Mouse (Mus musculus): ENCODE data around the gene Matk. TPM values are rescaled to one million over a fixed set of nuclear protein-coding genes. Genes with fewer than 3 reads are reported as not detected.
"Not testable (repeated sequence)": the region's sequence is repeated elsewhere in the genome, so short reads cannot be mapped to it uniquely, and the experiment has no call there.

The Matk gene
- polyA plus RNA-seq (2012; ENCODE audit: insufficient read depth, insufficient read length, missing spikeins): not detected in 2 replicates

GRCm38 (mm10) chr10:81252424-81253419 is at the start of gene Matk:
Matk (plus strand) TSS chr10:81252935.
- Histone ChIP-seq H3K27ac (replicated peaks; ENCODE audit: low read depth, low read length) (no peak within 1 kb of the TSS), H3K4me3 (ENCODE audit: insufficient read depth, low read depth, low read length) (no peak within 1 kb of the TSS), H3K4me1 (ENCODE audit: control insufficient read depth, insufficient read depth, insufficient read length, low read length) (no peaks in the 10 kb centered on the region)

DNA sequence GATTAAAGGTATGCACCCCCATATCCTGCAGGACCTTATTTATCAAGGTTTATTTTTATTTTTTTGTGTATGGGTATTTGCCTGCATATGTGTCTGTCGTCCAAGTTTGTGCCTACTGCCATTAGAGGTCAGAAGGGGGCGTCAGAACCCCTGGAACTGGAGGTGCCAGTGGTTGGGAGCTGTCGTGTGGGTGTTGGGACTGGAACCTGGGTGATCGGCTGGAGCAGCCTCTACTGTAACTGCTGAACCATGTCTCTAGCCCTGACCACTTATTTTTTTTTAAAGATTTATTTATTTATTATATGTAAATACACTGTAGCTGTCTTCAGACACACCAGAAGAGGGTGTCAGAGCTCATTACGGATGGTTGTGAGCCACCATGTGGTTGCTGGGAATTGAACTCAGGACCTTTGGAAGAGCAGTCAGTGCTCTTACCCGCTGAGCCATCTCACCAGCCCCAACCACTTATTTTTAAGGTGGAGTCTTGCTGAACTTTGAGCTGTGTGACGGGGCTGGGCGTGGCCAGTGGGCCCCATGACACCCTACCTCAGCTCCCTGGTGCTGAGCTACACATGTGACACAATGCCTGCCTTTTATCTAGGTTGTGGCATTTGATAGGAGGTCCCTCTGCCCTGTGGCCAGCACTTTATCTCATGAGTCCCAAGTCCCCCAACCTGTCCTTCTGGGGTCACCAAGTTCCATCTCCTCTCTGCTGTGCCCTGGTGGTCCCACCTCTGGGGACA is 49.6 kb upstream of the Matk start:
- no peaks in the 10 kb centered on the region for H3K4me1 ChIP-seq (ENCODE audit: control insufficient read depth, insufficient read depth, insufficient read length, low read length)
- no peak overlapping the region for H3K27ac ChIP-seq (replicated peaks; ENCODE audit: low read depth, low read length)
- no peak overlapping the region for H3K4me3 ChIP-seq (ENCODE audit: insufficient read depth, low read depth, low read length)

DNA sequence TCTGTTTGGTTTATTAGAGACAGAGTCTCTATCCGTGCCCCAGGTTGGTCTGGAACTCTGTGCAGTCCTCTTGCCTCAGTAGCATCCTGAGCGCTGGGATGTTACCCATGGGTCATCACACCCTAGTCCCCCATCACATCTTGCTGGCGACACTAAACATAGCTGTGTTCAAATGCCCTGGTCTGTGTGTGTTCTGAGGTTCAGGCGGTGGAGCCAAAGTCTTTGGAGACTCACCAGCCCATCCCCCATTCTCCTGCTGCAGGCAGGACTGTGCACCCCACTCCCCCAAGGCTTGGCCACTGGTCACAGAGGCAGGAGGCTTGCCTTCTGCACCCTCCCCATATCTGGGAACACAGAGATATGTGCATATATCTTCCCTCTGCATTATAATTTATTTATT is 48.6 kb upstream of the Matk start:
- Histone ChIP-seq H3K4me3 (ENCODE audit: insufficient read depth, low read depth, low read length) (no peak overlapping the region), H3K27ac (replicated peaks; ENCODE audit: low read depth, low read length) (no peak overlapping the region), H3K4me1 (ENCODE audit: control insufficient read depth, insufficient read depth, insufficient read length, low read length) (no peaks in the 10 kb centered on the region)

- H3K4me3 ChIP-seq (ENCODE audit: insufficient read depth, low read depth, low read length): no peak overlapping the region
- no peaks in the 10 kb centered on the region for H3K4me1 ChIP-seq (ENCODE audit: control insufficient read depth, insufficient read depth, insufficient read length, low read length)
- H3K27ac ChIP-seq (replicated peaks; ENCODE audit: low read depth, low read length): no peak overlapping the region
These were observed 42.6 kb upstream of the Matk start for GRCm38 (mm10) chr10:81210154-81210553.

DNA sequence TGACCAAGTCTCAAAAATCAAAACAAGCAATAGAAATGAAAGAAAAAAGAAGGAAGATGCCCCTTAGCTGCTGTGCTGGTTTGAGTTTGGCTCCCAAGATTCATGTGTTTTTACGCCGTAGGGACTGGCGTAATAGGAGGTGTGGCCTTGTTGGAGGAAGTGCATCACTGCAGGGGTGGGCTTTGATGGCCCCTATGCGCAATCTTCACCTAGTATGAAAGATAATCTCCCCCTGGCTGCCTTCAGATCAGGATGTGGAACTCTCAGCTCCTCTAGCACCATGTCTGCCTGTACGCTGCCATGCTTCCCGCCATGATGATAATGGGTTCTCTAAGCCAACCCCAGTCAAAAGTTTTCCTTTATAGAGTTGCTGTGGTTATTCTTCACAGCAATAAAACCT is 36.5 kb upstream of the Matk start:
- Histone ChIP-seq H3K4me3 (ENCODE audit: insufficient read depth, low read depth, low read length) (no peak overlapping the region), H3K27ac (replicated peaks; ENCODE audit: low read depth, low read length) (no peak overlapping the region), H3K4me1 (ENCODE audit: control insufficient read depth, insufficient read depth, insufficient read length, low read length) (no peaks in the 10 kb centered on the region)

DNA sequence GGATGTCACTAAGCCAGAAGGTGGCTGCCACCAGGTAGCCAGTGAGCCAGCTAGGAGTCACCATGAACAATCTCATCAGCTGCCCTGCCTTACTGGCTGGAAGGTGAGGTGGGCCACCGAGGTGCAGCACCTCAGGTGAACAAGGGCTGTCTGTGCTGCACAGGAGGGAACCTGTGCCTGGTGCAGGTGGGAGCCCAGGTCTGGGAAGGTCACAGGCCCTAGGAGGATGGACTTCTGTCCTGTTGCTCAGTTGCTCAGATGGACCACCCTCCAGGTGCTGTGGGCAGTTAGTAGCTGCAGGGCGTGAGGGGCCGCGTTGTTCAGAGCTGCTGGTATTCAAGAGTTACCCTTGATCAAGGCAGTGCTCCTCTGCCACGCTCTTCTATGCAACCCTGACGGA is 35.9 kb upstream of the Matk start:
- Histone ChIP-seq H3K27ac (replicated peaks; ENCODE audit: low read depth, low read length) (no peak overlapping the region), H3K4me1 (ENCODE audit: control insufficient read depth, insufficient read depth, insufficient read length, low read length) (no peaks in the 10 kb centered on the region), H3K4me3 (ENCODE audit: insufficient read depth, low read depth, low read length) (no peak overlapping the region)

GRCm38 (mm10) chr10:81217267-81217666 is 35.5 kb upstream of the Matk start:
- not testable (repeated sequence) for H3K4me1 ChIP-seq (ENCODE audit: control insufficient read depth, insufficient read depth, insufficient read length, low read length); H3K27ac ChIP-seq (replicated peaks; ENCODE audit: low read depth, low read length); H3K4me3 ChIP-seq (ENCODE audit: insufficient read depth, low read depth, low read length)

DNA sequence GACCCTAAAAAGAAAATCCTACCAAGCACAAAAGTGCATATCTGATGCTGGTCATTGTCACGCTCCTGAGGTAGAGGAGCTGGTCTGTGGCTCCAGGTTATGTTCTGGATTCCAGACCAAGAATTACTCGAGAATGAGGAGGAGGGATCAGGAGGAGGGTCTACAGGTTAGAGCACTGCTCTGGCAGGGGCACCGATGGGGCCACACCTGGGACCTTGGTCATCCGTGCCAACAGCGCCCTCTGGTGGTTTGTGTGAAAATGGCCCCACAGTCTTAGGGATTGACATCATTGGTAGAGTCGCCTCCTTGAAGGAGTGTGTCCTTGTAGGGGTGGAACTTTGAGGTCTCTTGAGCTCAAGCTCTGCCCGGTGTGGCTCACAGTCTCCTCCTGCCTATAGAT is 34.8 kb upstream of the Matk start:
- H3K4me1 ChIP-seq (ENCODE audit: control insufficient read depth, insufficient read depth, insufficient read length, low read length): no peaks in the 10 kb centered on the region
- no peak overlapping the region for H3K4me3 ChIP-seq (ENCODE audit: insufficient read depth, low read depth, low read length)
- H3K27ac ChIP-seq (replicated peaks; ENCODE audit: low read depth, low read length): no peak overlapping the region

DNA sequence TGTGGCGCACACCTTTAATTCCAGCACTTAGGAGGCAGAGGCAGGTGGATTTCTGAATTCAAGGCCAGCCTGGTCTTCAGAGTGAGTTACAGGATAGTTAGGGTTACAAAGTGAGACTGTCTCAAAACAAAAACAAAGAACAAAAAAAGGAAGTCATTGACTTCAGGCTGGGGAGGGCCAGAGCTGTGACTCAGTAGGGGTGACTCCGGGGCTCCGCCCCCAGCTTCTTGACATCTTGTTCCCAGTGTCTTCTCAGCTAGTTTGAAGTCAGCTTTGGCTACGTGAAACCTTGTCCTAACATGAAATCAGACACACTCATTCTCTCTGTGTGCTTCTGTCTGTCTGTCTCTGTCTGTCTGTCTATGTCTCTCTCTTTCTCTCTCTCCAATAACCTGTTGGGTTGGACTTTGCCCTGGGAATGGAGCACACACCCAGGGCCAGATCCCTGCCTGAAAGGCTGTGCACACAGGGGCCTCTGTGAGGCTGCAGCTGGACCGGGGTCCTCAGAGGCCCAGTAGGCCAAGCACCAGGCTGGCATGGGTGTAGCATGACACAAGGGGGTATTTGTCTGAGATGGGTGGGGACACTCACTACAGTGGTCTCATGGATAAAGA is 31.2 kb upstream of the Matk start:
- no peaks in the 10 kb centered on the region for H3K4me1 ChIP-seq (ENCODE audit: control insufficient read depth, insufficient read depth, insufficient read length, low read length)
- no peak overlapping the region for H3K4me3 ChIP-seq (ENCODE audit: insufficient read depth, low read depth, low read length)
- H3K27ac ChIP-seq (replicated peaks; ENCODE audit: low read depth, low read length): no peak overlapping the region

GRCm38 (mm10) chr10:81223731-81224130 is 29.0 kb upstream of the Matk start:
- H3K27ac ChIP-seq (replicated peaks; ENCODE audit: low read depth, low read length); H3K4me3 ChIP-seq (ENCODE audit: insufficient read depth, low read depth, low read length); H3K4me1 ChIP-seq (ENCODE audit: control insufficient read depth, insufficient read depth, insufficient read length, low read length): not testable (repeated sequence)

- no peak overlapping the region for H3K4me3 ChIP-seq (ENCODE audit: insufficient read depth, low read depth, low read length)
- H3K4me1 ChIP-seq (ENCODE audit: control insufficient read depth, insufficient read depth, insufficient read length, low read length): peaks cover 8% of the 10 kb centered on the region
These were observed 22.8 kb upstream of the Matk start for GRCm38 (mm10) chr10:81229735-81230437.

GRCm38 (mm10) chr10:81230438-81231332 is 22.1 kb upstream of the Matk start, which contains the start of gene Atcay:
Atcay (minus strand) TSS chr10:81230833.
- H3K4me3 ChIP-seq (ENCODE audit: insufficient read depth, low read depth, low read length): no peak within 1 kb of the TSS
- no peak within 1 kb of the TSS for H3K27ac ChIP-seq (replicated peaks; ENCODE audit: low read depth, low read length)
- peaks cover 12% of the 10 kb centered on the region for H3K4me1 ChIP-seq (ENCODE audit: control insufficient read depth, insufficient read depth, insufficient read length, low read length)

More at GRCm38 (mm10) chr10:81229735-81230437, 22.8 kb upstream of the Matk start:
- no peak overlapping the region for H3K27ac ChIP-seq (replicated peaks; ENCODE audit: low read depth, low read length)

DNA sequence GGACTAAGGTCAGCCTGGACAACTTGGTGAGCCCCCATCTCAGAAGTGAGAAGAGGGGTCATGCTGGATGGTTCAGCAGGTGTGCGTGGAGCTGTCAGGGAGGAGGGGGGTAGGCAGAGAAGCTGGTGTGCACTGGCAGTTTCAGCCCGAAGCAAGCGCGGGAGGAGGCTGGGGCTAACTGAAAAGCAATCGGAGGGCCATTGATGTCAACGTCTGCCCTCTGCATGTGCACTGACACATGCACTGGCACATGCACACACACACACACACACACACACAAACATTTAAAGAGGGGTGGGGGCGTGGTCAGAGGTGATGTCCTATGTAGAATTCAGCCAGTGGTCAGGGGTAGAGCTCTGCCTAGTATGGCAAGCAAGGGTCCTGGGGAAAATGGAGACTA is 21.3 kb upstream of the Matk start:
- H3K27ac ChIP-seq (replicated peaks; ENCODE audit: low read depth, low read length): no peak overlapping the region
- peaks cover 12% of the 10 kb centered on the region for H3K4me1 ChIP-seq (ENCODE audit: control insufficient read depth, insufficient read depth, insufficient read length, low read length)
- H3K4me3 ChIP-seq (ENCODE audit: insufficient read depth, low read depth, low read length): no peak overlapping the region

Data from brown adipose tissue, adult 24 weeks (tissue).